15 mouse cellular contexts compared by ENCODE assay signal in the genomic region with DNA sequence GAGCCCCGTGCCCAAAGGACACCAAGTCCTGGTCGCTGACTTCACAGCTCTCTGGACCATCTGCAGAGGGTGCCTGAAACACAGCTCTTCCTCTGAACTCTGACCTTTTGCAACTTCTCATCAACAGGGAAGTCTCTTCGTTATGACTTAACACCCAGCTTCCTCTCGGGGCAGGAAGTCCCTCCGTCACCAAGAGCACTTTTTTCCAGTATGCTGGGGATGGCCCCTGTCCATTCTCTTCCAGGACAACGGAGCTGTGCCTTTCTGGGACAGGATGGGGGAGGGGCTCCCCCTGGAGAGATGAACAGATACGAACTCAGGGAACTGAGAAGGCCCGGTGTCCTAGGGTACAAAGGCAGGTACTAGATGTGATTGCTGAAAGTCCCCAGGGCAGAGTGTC. TPM values are rescaled to one million over a fixed set of nuclear protein-coding genes. Genes with fewer than 3 reads are reported as not detected.
DNase-seq lines count a peak whose midpoint lies in the region; ATAC-seq and TF ChIP-seq lines count a peak whose summit lies in the region.
"Had no signal": no experiment of that assay in that cellular context is flagged by ENCODE, and none has a peak within 500 bp of the region (broad histone marks: within the 10 kb centered on the region; RNA-seq: fewer than 3 reads in every experiment).

No protein-coding gene starts in this region.

- H3K9ac ChIP-seq in midbrain, embryonic 14.5 days (replicated peaks; ENCODE audit: low read length) = no peak overlapping the region

- H3K4me1 ChIP-seq in heart, embryonic 10.5 days = peaks cover 21% of the 10 kb centered on the region
- H3K4me1 ChIP-seq in midbrain, embryonic 14.5 days (ENCODE audit: control insufficient read depth, insufficient read depth, low read length) = peaks cover 11% of the 10 kb centered on the region

- ATAC-seq in midbrain, embryonic 14.5 days (ENCODE audit: low FRiP score, low TSS enrichment) = no peak
- ATAC-seq: forebrain, embryonic 14.5 days had no signal

- no peak for DNase-seq in gastrocnemius, adult 2 months
- DNase-seq in gastrocnemius, adult 18-20 months (ENCODE audit: low spot score) = no peak
- DNase-seq in 416B (ENCODE audit: low read depth) (peak; percentile 47), MN1 (ENCODE audit: low spot score) (no peak)
- no peak for DNase-seq in heart, embryonic 10.5 days (ENCODE audit: low spot score)
- peak; percentile 58 to 73 for DNase-seq in kidney, postnatal 25 days
- no peak for DNase-seq in layer of hippocampus, postnatal 25 days (ENCODE audit: extremely low spot score in 1 of 2, low spot score in 1 of 2)
- no peak for DNase-seq in midbrain, embryonic 14.5 days
- DNase-seq: layer of hippocampus, adult 9-11 months had no signal

- no peak overlapping the region for H3K4me2 ChIP-seq in midbrain, embryonic 14.5 days (ENCODE audit: low read length)

- intact Hi-C loops in gastrocnemius, adult 2 months (cut with DNase I) = loop anchor here (10.0 kb wide), 1 partner anchor 50 kb away; the partner anchor contains the start of gene Lsm2

- H3K36me3 ChIP-seq in heart, embryonic 10.5 days = peaks cover 28% of the 10 kb centered on the region
- peaks cover 30% of the 10 kb centered on the region for H3K36me3 ChIP-seq in midbrain, embryonic 14.5 days (ENCODE audit: control insufficient read depth, insufficient read depth, low read length)

- no peak for TF ChIP-seq CTCF in gastrocnemius, adult 2 months (IDR thresholded peaks at IDR 0.05)

- no peaks in the 10 kb centered on the region for H3K27me3 ChIP-seq in heart, embryonic 10.5 days (ENCODE audit: insufficient read depth, poor library complexity, severe bottlenecking)
- no peaks in the 10 kb centered on the region for H3K27me3 ChIP-seq in midbrain, embryonic 14.5 days (ENCODE audit: control insufficient read depth, insufficient read depth, low read length)

- peak overlapping the region; percentile 48 for H3K27ac ChIP-seq in gastrocnemius, adult 2 months
- H3K27ac ChIP-seq in heart, embryonic 10.5 days = no peak overlapping the region
- H3K27ac ChIP-seq in midbrain, embryonic 14.5 days (replicated peaks; ENCODE audit: low read depth, low read length) = no peak overlapping the region

- 42% methylated on average over 8 of the region's 8 CpGs for WGBS in heart, embryonic 10.5 days
- WGBS in midbrain, embryonic 14.5 days = 63% methylated on average over 8 of the region's 8 CpGs

- peak overlapping the region; percentile 55 for H3K4me3 ChIP-seq in gastrocnemius, adult 2 months
- H3K4me3 ChIP-seq in heart, embryonic 10.5 days = peak overlapping the region; percentile 5; the same call in 1 of the 2 replicates
- H3K4me3 ChIP-seq in midbrain, embryonic 14.5 days (replicated peaks; ENCODE audit: low read depth, low read length) = no peak overlapping the region

- H3K9me3 ChIP-seq in heart, embryonic 10.5 days = no peaks in the 10 kb centered on the region
- no peaks in the 10 kb centered on the region for H3K9me3 ChIP-seq in midbrain, embryonic 14.5 days (ENCODE audit: control insufficient read depth, low read length)

RNA-seq across cellular contexts. Expression of gene Neu1, which starts 3.8 kb away (rescaled TPM):
- total RNA-seq in gastrocnemius, adult 2 months (2021) = 10 to 100 TPM; 10.5 to 12.0 TPM
- total RNA-seq in gastrocnemius, adult 18-20 months (2021) = 10 to 100 TPM in 1 of 2 experiments, 1 to 10 TPM in 1; 9.1 to 10.2 TPM
- 21.3 and 25.5 TPM in 2 replicates for polyA plus RNA-seq in heart, embryonic 10.5 days (2016; fragmentation: Nextera tagmentation; extraction: Ambion mirVana)
- 10 to 100 TPM; 37.2 to 37.4 TPM for total RNA-seq in layer of hippocampus, postnatal 25 days (2021)
- polyA plus RNA-seq in midbrain, embryonic 14.5 days (2014; fragmentation: Nextera tagmentation; extraction: Ambion mirVana) = 25.1 and 28.2 TPM in 2 replicates

RNA-seq across cellular contexts. Expression of gene Slc44a4, which starts 20.6 kb away (rescaled TPM):
- total RNA-seq in gastrocnemius, adult 2 months (2021) = not detected
- total RNA-seq in gastrocnemius, adult 18-20 months (2021) = not detected
- 0.10 and 0.41 TPM in 2 replicates for polyA plus RNA-seq in heart, embryonic 10.5 days (2016; fragmentation: Nextera tagmentation; extraction: Ambion mirVana)
- total RNA-seq in layer of hippocampus, postnatal 25 days (2021) = under 1 TPM; 0.20 to 0.21 TPM
- not detected in 2 replicates for polyA plus RNA-seq in midbrain, embryonic 14.5 days (2014; fragmentation: Nextera tagmentation; extraction: Ambion mirVana)
- total RNA-seq: common myeloid progenitor, adult 5-6 weeks; heart, postnatal 10 days had no signal
- polyA plus RNA-seq: forebrain, embryonic 14.5 days had no signal

RNA-seq across cellular contexts. Expression of gene Hspa1b, which starts 24.2 kb away (rescaled TPM):
- total RNA-seq in gastrocnemius, adult 2 months (2021) = 10 to 100 TPM in 1 of 2 experiments, 1 to 10 TPM in 1; 3.9 to 13.0 TPM
- total RNA-seq in gastrocnemius, adult 18-20 months (2021) = 10 to 100 TPM; 11.4 to 94.8 TPM
- 0.20 TPM in 1 of 2 replicates, not detected in the other for polyA plus RNA-seq in heart, embryonic 10.5 days (2016; fragmentation: Nextera tagmentation; extraction: Ambion mirVana)
- 10 to 100 TPM; 17.0 to 23.5 TPM for total RNA-seq in layer of hippocampus, postnatal 25 days (2021)
- polyA plus RNA-seq in midbrain, embryonic 14.5 days (2014; fragmentation: Nextera tagmentation; extraction: Ambion mirVana) = 0.17 and 0.53 TPM in 2 replicates
- polyA plus RNA-seq: forebrain, embryonic 14.5 days had no signal

RNA-seq across cellular contexts. Expression of gene Gm20481, which starts 34.9 kb away (rescaled TPM):
- total RNA-seq in gastrocnemius, adult 2 months (2021) = not detected
- total RNA-seq in gastrocnemius, adult 18-20 months (2021) = not detected
- 0.52 TPM in 1 of 2 replicates, not detected in the other for polyA plus RNA-seq in heart, embryonic 10.5 days (2016; fragmentation: Nextera tagmentation; extraction: Ambion mirVana)
- total RNA-seq in layer of hippocampus, postnatal 25 days (2021) = not detected
- polyA plus RNA-seq in midbrain, embryonic 14.5 days (2014; fragmentation: Nextera tagmentation; extraction: Ambion mirVana) = 1.1 and 2.3 TPM in 2 replicates
- total RNA-seq: adrenal gland, postnatal 36 days; common myeloid progenitor, adult 5-6 weeks; heart, postnatal 10 days had no signal
- polyA plus RNA-seq: forebrain, embryonic 14.5 days; lung, embryonic 16.5 days; stomach, embryonic 14.5 days had no signal

RNA-seq across cellular contexts. Expression of gene Ehmt2, which starts 36.6 kb away (rescaled TPM):
- total RNA-seq in gastrocnemius, adult 2 months (2021) = 10 to 100 TPM; 28.0 to 29.6 TPM
- 10 to 100 TPM; 26.7 to 29.5 TPM for total RNA-seq in gastrocnemius, adult 18-20 months (2021)
- polyA plus RNA-seq in heart, embryonic 10.5 days (2016; fragmentation: Nextera tagmentation; extraction: Ambion mirVana) = 46.3 and 66.0 TPM in 2 replicates
- 100 to 1,000 TPM; 164 to 188 TPM for total RNA-seq in layer of hippocampus, postnatal 25 days (2021)
- polyA plus RNA-seq in midbrain, embryonic 14.5 days (2014; fragmentation: Nextera tagmentation; extraction: Ambion mirVana) = 91.6 and 97.0 TPM in 2 replicates

Comparison
In these comparisons a context has a peak if more than half of its experiments do, and no peak if none do; other contexts are left out.
1. DNase-seq: peak in 416B (single experiment) and kidney, postnatal 25 days (2 of 2); none in gastrocnemius, adult 2 months (single experiment), gastrocnemius, adult 18-20 months (single experiment), heart, embryonic 10.5 days (single experiment), layer of hippocampus, postnatal 25 days (0 of 2), midbrain, embryonic 14.5 days (single experiment) and MN1 (single experiment).